Mouse (Mus musculus) left cerebral cortex, postnatal 4 days (tissue): ENCODE data around the gene Ptprj. TPM values are rescaled to one million over a fixed set of nuclear protein-coding genes. Genes with fewer than 3 reads are reported as not detected.
A peak's percentile ranks its signal among the peaks of the same experiment; 100 is the strongest.

Experiments used
- DNase-seq: peaks from one replicate; pipeline ENCODE4 v3.0.0-alpha.2; 2022
- intact Hi-C: fragments of 180-260 bp; cut with DNase I; formaldehyde crosslinking; loops from one replicate; pipeline ENCODE4 v1.15.1; 2025
- total RNA-seq, 2 experiments: library from RNA; stranded (reverse); gene quantifications; 2 replicates each; pipeline ENCODE4 v1.2.3; 2021

Ptprj gene
- 10 to 100 TPM; 50.8 to 51.2 TPM for total RNA-seq

DNA sequence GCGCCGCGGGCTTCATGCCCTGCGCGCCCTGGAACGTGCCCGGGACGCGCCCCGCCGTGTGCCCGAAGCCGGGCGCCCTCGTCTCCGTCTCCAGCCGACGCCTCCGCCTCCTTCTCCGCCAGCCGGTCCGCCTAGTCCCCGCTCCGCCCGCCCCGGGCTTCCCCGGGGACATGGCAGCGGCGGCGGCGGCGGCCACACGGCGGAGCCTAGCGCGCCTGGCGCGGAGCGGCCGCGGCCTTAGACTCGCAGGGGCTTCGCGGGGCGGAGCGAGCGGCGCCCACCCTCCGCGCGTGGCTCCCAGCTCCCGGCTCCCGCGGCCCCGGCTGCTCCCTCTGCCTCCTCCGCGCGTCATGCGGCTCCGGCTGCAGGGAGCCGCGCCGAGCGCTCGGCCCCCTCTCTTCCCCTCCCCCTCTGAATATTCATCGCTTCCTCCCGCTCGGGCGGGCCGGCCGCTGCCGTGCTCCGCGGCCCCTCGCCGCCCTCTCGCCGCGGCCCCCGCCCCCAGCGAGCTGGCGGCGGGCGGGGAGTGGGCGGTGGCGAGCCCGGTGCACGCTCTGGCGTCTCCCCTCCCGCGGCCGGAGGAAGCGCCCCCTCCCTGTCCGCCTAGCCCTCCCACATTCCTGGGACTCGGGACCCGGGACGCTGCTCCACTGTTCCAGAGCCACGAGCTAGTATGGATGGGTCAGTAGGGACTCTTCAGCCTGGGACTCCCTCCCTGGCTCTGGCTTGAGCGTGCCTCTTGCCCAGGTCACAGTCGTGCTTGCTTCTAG lies at the start of gene Ptprj:
Gene Ptprj (minus strand): TSS at position 412 of the 770 bp plus-strand sequence.
- intact Hi-C loops: no loop called here

DNA sequence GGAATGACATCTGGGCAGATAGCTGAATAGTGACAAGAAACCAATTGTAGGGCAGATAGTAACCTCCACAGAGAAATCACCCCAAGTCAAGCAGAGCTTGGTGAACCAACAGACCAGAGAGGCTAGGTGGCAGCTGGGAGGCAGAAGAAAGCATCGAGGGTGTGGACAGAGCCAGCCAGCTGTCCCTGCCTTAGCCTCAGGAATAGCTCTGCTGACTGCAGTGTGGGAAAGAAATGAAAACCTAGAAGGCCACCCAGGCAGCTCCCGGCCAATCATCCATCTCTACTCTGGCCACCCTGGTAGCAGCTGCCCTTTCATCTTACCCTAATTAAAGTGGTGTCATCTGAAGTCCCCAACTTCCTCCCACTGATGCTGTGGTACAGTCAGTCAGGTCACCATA lies 49.1 kb upstream of the Ptprj start:
- no peak for DNase-seq
- intact Hi-C loops: no loop called here

More for the DNA sequence above, at the start of gene Ptprj:
- peak; percentile 64 for DNase-seq

DNA sequence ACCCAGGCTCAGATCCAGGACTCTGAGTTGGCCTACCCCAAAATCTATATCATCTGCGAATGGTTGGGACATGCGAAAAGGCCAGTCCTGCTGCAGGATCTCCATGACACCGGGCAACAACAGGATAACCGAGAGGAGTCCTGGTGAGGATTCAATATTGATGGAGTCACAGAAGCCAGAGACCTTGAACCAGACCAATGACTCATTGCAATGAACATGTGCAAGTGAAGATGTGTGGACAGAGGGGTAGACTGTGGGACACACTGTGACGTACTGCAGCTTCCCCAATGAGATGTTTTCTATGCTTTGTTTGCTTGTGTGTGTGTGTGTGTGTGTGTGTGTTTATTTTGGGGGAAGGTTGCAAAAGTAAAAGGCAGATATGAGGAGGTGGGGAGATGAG lies 47.8 kb upstream of the Ptprj start:
- intact Hi-C loops: no loop called here
- DNase-seq: no peak

DNA sequence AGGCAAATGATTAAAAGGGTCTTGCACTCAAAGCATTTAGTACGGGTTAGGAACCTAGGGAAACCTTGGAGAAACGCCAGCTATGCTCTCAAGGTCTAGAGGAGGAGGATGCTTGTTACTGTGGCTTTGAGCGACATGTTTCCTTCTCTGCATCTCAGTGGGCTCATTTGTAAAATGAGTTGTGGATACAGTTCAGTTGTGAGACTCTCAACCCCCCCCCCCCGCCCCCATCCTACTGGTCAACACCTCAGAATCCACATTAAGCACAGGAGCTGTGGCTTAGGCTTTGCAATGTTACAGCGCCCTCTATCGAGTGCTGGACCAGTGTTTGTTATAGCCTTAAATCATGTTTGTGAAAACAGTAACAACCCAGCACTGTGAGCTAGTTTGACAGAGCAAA lies 44.5 kb upstream of the Ptprj start:
- intact Hi-C loops: no loop called here
- peak; percentile 77 for DNase-seq

DNA sequence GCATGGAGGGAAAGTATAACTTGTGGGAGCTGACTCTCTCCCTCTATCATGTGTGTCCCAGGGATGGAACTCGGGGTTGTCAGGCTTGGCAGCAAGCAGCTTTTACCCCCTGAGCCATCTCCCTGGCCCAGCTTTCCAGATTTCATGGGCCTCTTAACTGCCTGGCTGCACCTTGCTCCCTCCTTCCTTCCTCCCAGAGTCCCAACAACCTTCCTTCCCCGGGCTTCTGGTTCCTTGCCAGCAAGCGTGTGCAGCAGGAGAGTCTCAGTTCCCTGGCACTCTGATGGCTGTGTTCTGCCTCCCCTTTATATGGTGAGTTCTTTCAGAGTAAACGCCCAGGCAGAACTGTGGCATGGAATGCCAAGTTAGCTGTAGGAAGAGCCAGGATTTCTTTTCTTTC lies 43.9 kb upstream of the Ptprj start:
- intact Hi-C loops: no loop called here
- peak; percentile 57 for DNase-seq

DNA sequence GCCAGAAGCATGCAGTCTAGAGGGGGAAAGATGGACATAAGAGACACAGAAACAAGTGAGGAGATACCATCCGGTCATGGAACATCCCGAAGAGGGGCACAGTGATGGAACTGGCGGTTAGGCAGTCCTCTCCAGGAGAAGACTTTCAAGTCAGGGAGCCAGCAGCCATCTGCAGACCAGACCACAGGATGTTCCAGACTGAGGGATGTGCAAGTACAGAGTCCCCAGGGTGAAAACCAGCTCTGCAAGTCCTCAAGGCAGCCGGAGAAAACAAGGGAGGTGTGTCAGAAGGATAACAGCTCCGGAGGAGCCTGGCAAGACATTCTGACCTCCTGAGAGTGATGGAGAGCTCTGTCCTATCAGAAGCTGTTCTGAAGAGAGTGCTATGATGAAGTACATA lies 40.4 kb upstream of the Ptprj start:
- intact Hi-C loops: no loop called here
- no peak for DNase-seq

DNA sequence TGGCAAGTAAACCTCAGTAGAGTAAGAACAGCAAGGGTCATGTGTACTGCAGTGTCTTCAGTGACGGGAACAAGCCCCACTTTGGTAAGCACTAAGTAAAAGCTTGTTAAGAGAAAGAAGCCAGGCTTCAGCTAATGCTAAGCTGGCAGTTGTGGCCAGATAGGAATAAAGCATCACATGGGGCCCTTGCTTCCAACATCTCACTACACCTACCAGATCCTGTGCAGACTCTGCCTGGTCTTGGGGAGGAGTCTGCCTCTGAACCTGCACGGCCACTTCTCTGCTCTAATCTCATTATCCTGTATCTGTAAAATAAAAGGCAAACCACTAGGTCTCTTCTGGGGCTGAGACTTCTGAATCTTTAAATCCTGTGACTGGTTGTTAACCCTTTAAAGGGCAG lies 39.2 kb upstream of the Ptprj start:
- intact Hi-C loops: no loop called here

DNA sequence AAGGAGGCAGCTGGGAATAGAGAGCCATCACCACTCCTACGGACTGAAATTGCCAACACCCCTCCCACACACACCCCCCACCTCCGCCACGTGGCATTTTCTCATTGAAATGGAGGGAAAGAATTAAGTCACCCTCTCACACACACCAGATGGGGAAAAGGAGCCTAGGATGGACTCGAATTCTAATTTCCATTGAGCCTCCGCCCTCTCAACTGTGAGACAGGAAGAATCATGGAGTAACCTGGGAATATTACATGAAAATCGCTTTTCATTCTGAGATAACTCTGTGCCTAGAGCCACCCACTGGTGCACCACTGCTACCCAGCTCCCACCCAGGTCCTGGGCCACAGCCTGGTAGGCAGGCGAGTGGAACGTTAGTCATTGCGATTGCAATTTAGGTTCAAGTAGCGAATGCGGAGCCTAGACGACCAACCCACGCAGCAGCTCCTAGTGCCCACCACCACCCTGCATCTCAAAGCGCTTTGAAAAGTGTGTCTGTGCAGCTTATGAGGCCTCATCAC lies 34.3 kb upstream of the Ptprj start:
- intact Hi-C loops: no loop called here
- DNase-seq: no peak

More for the DNA sequence above, 39.2 kb upstream of the Ptprj start:
- no peak for DNase-seq

DNA sequence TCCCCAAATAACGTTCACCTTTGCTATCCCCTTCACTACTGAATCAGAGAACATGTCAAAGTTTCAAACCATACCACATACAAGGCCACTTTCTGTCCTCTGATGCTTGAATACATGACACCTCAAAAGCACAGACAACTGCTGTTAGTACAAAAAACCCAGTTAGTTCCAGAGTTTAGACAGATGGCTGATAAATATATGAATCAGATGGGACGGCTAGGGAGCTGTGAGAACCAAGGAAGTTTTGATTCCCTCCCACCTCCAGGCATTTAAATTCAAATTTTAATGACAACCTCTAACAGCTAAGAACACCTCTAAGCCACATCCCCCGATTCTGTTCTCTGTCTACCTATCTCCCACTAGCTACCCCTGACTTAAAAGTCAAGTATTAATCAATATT lies 33.1 kb upstream of the Ptprj start:
- no peak for DNase-seq
- intact Hi-C loops: no loop called here

DNA sequence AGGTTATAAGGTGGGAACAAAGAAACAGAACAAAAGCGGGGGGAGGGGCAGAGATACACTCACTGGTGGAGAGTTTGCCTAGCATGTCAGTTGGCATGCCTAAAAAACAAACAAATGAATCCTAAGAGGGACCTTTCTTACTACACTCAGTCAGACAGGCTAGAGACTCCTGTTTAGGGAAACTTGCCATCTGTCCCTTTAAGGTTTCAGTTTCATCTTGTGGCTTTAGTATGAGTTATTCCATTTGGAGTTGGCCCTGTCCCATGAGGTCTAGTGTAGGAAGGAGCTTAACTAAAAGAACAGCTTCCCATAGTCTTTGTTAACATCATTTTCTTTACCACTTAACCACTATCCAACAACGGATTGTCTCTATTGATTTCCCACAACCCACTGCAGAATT lies 32.6 kb upstream of the Ptprj start:
- DNase-seq: no peak
- intact Hi-C loops: no loop called here

DNA sequence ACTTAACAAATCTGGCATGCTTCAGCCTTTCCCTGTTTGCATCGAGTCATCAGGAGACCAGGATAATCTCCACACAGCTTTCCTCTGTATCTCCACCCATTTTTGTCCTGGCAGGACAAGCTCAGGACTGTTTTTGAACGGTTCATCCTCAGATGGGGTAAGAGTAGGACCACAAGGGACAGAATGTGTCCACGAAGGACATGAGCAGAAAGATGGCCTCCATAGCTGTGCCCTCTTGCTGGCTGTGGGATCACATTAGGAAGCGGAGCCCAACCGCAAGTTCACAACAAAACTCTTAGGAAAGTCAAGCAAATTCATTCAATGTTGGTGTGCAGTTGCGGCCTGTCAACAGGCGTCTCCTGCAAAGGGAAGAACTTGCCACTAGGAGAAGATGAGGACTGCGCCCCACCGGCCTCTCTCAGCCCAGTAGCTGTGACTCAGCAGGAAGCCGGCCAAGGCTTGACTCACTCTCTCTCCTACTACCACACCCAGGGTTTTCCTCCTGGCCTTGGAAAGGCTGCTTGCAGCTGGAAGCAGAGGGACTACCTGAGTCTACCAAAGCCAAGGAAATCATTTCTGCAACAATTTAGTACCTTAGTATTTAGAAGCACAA lies 31.6 kb upstream of the Ptprj start:
- intact Hi-C loops: no loop called here
- DNase-seq: no peak

DNA sequence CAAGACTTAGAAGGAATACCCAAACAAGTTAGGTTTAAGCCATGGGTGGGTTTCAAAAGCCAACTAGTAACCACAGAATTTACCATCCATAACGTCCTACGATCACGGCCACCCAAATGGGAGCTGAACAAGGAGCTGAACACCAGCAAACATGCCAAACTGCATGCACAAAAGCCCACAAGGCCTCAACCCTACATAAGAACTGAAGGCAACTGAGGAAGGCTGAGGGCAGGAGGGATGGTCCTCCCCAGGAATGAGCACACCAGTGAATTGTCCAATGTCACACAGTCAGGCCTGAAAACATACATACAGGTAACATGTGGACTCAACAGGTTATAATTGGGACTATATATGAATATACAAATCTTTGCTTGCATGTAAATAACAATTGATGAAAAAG lies 20.6 kb upstream of the Ptprj start:
- intact Hi-C loops: no loop called here
- no peak for DNase-seq

DNA sequence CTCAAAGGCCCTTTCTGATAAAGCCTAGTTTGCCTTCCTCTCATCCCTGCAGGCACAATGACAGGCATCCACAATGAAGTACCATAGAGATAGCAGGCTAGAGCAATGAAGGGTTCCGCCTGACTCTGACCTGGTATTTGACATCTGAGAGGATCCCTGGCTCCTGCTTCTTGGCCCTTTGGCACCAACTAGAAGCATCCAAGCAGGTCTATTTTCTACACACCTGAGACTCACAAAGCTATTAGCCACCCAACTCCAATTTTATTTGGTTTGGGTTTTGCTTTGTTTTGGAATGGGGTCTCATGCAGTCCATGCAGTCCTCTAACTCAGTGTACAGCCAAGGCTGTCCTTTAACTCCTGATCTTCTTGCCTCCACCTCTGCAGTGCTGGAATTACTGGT lies 7.7 kb upstream of the Ptprj start:
- DNase-seq: no peak
- intact Hi-C loops: no loop called here

DNA sequence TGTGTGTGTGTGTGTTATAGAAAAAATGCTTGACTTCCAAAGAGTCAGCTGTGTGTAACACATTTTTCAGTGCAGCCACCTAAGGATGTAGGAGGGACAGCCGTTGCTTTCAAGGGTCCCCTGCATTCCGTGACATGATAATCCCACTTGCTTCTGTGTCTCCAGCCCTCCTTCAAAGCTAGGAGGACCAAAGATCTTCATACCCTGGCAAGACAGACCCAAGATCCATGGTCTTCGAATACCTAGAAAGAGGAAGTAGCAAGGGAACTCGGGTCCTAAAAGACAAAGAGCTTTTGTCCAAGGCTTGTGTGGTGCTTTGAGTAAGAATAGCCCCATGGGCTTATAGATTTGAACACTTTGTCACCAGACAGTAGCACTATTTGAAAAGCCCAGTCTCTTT lies 4.1 kb upstream of the Ptprj start:
- no peak for DNase-seq
- intact Hi-C loops: no loop called here

DNA sequence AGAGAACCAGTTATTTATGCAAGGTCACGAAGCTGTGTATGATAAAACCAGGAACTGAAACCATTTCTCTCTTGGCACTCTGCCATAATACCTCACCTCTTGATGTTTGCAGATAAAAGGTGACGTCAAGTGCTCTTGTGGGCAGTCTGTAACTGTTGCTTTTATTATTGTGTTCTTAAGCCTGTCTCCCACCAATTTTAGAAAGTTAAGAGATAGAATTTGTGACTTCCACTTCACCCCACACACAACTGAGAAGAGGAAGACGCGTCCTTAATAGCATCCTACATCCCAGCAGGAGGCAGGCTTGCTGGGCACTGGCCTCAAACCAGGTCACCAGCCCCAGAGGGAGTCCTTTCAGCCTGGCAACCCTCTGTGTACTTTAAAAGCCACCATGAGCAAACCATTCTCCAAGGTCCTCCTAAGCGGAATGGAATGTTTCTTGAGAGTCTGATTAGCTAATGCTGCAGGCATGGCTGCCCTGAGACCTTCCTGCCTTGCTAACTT lies 3.2 kb upstream of the Ptprj start:
- DNase-seq: no peak
- intact Hi-C loops: no loop called here

DNA sequence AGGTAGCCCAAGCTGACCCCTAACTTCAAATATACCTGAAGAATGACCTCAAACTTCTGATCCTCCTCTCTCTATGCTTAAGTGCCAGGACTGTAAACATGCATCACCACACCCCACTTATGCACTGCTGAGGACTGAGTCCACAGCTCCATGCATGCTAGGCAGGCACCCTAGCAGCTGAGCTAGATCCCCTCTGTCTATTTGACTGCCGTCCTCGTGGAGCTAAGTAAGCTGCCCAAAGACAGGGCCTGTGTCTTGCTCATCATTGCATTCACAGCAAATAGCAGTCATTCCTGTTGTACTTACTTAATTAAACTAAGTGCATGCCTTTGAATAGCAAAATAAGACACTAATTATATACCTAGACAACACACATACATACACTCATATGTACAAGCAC lies 2.4 kb upstream of the Ptprj start:
- intact Hi-C loops: no loop called here
- no peak for DNase-seq

DNA sequence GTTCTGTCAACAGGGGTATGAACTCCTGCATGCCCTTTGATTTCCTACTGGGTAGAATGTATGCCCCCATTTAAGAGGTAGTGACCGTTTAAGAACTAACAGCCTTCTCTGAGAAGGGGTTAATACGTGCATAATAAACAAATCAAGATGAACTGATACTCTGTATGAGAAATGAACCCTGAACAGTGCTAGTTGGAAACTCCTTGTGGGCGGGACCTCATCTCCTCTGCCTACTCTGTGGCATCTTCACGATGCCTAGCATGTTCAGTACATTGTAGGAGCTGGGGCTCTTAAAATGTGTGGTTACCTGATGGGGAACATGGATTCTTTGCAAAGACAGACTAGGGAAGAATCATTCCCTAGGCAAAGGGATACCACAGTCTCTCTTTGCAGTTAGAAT lies 1.9 kb upstream of the Ptprj start:
- DNase-seq: no peak
- intact Hi-C loops: no loop called here

DNA sequence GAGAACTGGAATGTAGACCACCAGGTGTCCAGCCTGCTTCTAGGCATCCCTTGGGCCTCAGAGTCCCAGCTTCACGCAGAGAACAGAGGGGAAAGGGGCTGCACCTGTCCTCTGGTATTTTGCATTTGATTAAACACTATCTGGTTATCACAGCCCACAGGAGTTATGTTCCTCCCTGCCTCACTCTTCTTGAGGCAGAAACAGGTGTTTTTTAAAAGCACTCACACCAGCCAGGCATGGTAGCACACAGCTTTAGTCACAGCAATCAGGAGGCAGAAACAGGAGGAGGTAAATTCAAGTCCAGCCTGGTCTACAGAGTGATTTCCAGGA lies 1.3 kb upstream of the Ptprj start:
- DNase-seq: no peak
- intact Hi-C loops: no loop called here

DNA sequence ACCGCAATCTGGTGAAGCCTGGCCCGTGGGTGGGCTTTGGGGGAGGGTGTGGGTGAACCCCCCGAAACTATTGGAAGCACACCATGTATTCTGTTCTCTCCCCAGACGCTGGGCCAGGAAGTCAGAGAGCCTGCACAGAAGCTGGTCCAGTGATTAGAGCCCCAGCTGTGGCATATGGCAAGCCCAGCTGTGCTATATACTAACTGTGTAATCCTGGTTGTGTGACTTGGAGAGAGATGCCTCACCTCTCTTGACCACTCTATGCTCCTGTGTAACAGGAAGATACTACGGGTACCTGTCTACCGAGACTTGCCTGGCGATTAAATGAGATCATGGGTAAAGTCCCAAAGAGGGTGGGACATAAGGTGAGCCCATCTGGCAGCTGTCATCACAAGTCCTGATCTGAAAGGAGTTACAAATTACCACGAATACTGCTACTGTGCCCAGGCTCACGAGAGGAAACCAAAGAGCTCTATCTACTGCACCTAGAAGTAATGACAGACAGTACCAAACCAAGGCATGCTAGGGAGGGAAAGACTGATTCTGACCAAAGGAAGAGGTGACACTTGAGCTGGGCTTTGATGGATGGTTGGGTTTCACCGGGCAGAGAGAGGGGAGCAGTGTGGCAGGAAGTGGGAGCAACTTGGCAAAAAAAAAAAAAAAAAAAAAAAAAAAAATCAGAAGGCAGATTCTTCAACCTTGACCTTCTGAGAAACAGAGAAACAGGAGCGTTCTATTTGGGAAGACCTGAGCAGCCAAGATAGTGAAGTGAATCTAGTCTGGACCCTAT lies 754 bp upstream of the Ptprj start:
- DNase-seq: no peak

DNA sequence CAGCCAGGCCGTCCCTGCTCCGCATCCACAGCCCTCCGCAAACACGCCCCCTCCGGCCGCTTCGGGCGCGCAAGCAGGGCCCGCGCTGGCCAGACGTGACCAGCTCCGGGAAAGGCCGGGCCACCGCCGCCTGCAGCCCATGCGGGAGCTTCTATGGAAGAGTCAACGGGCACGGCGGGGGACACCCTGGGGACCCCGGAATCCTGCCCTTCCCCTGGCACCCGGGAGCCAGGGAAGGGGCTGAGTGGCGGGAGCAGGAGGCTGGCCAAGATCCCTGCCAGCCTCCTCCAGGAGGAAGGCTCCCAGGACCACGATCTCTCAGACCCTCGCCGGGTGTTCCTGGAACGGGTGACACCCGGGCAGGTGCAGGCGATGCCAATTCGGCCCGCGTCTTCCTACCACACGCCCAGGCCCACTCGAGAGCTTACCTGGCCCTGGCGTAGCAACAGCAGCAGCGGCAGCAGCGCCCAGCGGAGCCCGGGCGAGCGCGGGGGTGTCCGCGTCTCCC lies 665 bp downstream of the Ptprj start:
- DNase-seq: peak; percentile 74
- intact Hi-C loops: loop anchor here (5.0 kb wide), 2 partner anchors 93 to 107 kb away; no protein-coding TSS in a partner anchor

More for the DNA sequence above, 754 bp upstream of the Ptprj start:
- intact Hi-C loops: no loop called here

DNA sequence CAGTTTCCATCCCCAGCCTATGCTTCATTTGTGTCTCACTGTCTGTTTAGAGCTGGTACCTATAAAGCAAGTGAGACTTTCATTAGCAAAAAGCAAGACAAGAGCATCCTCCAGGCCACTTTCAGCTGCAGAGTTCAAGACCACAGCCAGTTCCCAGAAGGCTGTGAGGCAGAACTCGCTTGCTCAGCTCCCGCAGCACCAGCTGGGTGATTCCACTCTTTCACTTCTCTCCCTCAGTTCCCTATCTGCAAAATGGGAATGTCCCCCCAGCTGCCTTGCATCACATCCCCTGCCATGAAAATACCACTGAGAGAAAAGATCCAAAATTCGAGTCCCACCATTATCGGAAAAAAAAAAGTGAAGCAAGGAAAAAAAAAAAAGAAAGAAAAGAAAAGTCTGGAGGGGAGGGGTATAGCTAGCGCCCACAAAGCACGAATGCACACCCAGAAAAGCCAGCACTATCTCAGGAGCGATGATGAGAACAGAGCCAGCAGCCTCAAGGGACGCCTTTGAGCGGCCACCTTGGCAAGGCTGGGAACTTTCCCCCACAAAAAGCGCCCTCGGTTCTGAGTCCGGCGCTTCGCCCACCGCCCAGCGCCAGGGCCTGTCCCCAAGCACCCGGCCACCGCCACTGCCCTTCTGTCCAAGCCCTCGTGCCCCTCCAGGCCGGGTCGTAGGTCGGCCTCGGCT lies 1.3 kb downstream of the Ptprj start:
- intact Hi-C loops: loop anchor here (5.0 kb wide), 2 partner anchors 93 to 107 kb away; no protein-coding TSS in a partner anchor
- no peak for DNase-seq
